12 mouse cellular contexts compared by ENCODE assay signal in the genomic region with DNA sequence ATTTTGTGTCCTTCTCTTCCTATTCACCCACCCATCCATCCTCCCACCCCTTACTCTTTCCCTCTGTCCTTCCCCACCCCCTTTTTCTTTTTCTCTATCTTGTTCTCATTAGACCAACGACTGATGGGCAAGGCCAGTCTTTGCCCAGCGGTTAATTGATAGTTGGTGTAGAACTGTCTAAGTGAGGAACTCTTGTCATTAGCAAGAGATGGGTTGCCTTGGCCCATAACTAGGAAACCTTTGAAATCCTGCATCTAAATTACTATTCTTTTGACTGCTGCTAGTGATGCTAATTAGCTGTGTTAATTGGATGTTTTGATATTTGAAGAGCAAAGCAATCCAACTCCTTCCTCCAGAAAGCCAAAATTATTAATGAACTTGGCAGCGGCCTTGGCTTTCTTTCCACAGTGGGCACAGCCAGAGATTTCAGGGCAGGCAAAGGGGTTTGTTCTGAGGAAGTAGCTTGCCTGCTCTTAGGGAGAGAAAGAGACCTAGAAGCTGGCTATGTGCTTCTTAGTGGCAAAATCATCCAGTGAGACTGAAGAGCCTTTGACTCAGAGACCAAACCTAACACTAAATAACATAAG.
DNase-seq lines count a peak whose midpoint lies in the region.
"Had no signal": no experiment of that assay in that cellular context is flagged by ENCODE, and none has a peak within 500 bp of the region (broad histone marks: within the 10 kb centered on the region; RNA-seq: fewer than 3 reads in every experiment).

No protein-coding gene starts in this region.

- intact Hi-C loops in heart, postnatal 14 days (cut with DNase I), result no loop called here

- peak; percentile 56 to 68 for DNase-seq in cerebellum, postnatal 10 days
- no peak for DNase-seq in cerebellum, adult 9-11 months
- DNase-seq in layer of hippocampus, adult 8-10 months (ENCODE audit: low spot score in 2 of 2), result peak; percentile 38 to 48
- DNase-seq in layer of hippocampus, adult 9-10 months (ENCODE audit: low spot score), result no peak
- DNase-seq in right cerebral cortex, adult 18-20 months, result peak; percentile 27
- no peak for DNase-seq in right cerebral cortex, postnatal 4 days
- DNase-seq in layer of hippocampus, postnatal 36 days, result peak; percentile 19 to 41
- DNase-seq in heart, postnatal 14 days, result no peak
- DNase-seq: cerebellum, adult 11 months; gastrocnemius, postnatal 10 days; heart, adult 2 months; lung, postnatal 14 days had no signal

Comparison
In these comparisons a context has a peak if more than half of its experiments do, and no peak if none do; other contexts are left out.
1. DNase-seq: peak in cerebellum, postnatal 10 days (2 of 2), layer of hippocampus, adult 8-10 months (2 of 2), right cerebral cortex, adult 18-20 months (single experiment) and layer of hippocampus, postnatal 36 days (2 of 2); none in cerebellum, adult 9-11 months (single experiment), layer of hippocampus, adult 9-10 months (single experiment), right cerebral cortex, postnatal 4 days (single experiment) and heart, postnatal 14 days (0 of 2).